Mouse (Mus musculus): Measurements from ENCODE around the gene Clcnkb. TPM values are rescaled to one million over a fixed set of nuclear protein-coding genes. Genes with fewer than 3 reads are reported as not detected.

The Clcnkb gene
- polyA plus RNA-seq (2015; fragmentation: Nextera tagmentation; extraction: Ambion mirVana): 0.79 and 0.99 TPM in 2 replicates

- ATAC-seq (ENCODE audit: extremely low read depth, insufficient number of reproducible peaks, low FRiP score, low TSS enrichment): no peak
These were observed at the start of gene Clcnkb for GRCm38 (mm10) chr4:141415924-141416323. Clcnkb (minus strand) TSS chr4:141416014.

DNA sequence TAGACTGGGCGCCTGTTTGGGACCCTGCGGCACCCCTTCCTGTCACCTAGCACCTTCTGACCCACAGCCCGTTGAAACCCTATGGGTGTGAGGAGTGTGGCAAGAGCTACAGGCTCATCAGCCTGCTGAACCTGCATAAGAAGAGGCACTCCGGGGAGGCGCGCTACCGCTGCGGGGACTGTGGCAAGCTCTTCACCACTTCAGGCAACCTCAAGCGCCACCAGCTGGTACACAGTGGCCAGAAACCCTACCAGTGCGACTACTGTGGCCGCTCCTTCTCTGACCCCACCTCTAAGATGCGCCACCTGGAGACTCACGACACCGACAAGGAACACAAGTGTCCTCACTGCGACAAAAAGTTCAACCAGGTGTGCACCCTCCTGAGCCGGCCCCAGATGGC lies 48.9 kb upstream of the Clcnkb start:
- Histone ChIP-seq H3K4me1 (no peaks in the 10 kb centered on the region), H3K9ac (no peak overlapping the region), H3K27me3 (replicated peaks) (no peaks in the 10 kb centered on the region), H3K4me3 (no peak overlapping the region), H3K4me2 (no peak overlapping the region), H3K27ac (replicated peaks) (no peak overlapping the region), H3K9me3 (no peaks in the 10 kb centered on the region), H3K36me3 (peaks cover 88% of the 10 kb centered on the region)
- 72% methylated on average over 16 of the region's 16 CpGs for WGBS
- ATAC-seq (ENCODE audit: extremely low read depth, insufficient number of reproducible peaks, low FRiP score, low TSS enrichment): no peak

More at GRCm38 (mm10) chr4:141415924-141416323, at the start of gene Clcnkb:
- Histone ChIP-seq H3K36me3 (no peaks in the 10 kb centered on the region), H3K27me3 (replicated peaks) (peaks cover 9% of the 10 kb centered on the region; the same call in 1 of the 2 replicates), H3K9ac (no peak within 1 kb of the TSS), H3K4me3 (no peak within 1 kb of the TSS), H3K27ac (replicated peaks) (no peak within 1 kb of the TSS), H3K9me3 (no peaks in the 10 kb centered on the region), H3K4me2 (no peak within 1 kb of the TSS), H3K4me1 (peaks cover 24% of the 10 kb centered on the region)
- WGBS: 61% methylated on average over 7 of the region's 7 CpGs

DNA sequence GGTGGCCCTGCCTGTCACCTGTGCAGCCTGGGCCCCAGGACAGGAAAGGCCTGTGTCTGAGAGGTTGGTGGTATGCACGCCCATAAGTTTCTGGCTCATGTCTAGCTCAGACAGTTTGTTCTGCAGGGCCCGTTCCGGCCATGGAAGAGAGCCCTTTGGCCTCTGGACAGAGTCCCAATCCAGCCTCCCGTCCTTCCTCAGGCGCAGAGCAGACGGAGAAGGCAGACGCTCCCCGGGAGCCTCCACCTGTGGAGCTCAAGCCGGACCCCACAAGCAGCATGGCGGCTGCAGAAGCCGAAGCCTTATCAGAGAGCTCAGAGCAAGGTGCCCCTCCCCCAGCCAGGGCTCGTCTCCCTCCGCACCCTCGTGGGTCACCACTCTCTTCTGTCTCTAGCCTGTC lies 47.7 kb upstream of the Clcnkb start:
- H3K36me3 ChIP-seq: peaks cover 76% of the 10 kb centered on the region
- H3K9ac ChIP-seq: no peak overlapping the region
- H3K4me3 ChIP-seq: no peak overlapping the region
- no peak overlapping the region for H3K27ac ChIP-seq (replicated peaks)
- H3K4me1 ChIP-seq: peaks cover 7% of the 10 kb centered on the region
- no peaks in the 10 kb centered on the region for H3K27me3 ChIP-seq (replicated peaks)
- no peak overlapping the region for H3K4me2 ChIP-seq
- no peaks in the 10 kb centered on the region for H3K9me3 ChIP-seq
- ATAC-seq (ENCODE audit: extremely low read depth, insufficient number of reproducible peaks, low FRiP score, low TSS enrichment): no peak
- 63% methylated on average over 14 of the region's 14 CpGs for WGBS

DNA sequence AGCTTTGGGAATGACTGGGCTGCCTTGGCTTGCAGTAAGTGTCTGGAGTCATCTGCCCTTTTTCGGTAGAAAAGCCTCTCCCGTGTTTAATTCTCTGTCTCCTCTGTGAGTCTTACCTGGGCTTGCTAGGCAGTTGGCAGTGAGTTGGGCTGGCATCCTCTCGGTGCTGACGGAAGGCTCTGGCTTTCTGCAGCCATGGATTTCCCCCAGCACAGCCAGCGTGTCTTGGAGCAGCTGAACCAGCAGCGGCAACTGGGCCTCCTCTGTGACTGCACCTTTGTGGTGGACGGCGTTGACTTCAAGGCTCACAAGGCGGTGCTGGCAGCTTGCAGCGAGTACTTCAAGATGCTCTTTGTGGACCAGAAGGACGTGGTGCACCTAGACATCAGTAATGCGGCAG lies 45.8 kb upstream of the Clcnkb start:
- Histone ChIP-seq H3K4me3 (no peak overlapping the region), H3K27ac (replicated peaks) (no peak overlapping the region), H3K27me3 (replicated peaks) (no peaks in the 10 kb centered on the region), H3K9me3 (no peaks in the 10 kb centered on the region), H3K36me3 (peaks cover 58% of the 10 kb centered on the region), H3K4me1 (peaks cover 16% of the 10 kb centered on the region), H3K4me2 (no peak overlapping the region), H3K9ac (no peak overlapping the region)
- 90% methylated on average over 12 of the region's 12 CpGs for WGBS
- no peak for ATAC-seq (ENCODE audit: extremely low read depth, insufficient number of reproducible peaks, low FRiP score, low TSS enrichment)

DNA sequence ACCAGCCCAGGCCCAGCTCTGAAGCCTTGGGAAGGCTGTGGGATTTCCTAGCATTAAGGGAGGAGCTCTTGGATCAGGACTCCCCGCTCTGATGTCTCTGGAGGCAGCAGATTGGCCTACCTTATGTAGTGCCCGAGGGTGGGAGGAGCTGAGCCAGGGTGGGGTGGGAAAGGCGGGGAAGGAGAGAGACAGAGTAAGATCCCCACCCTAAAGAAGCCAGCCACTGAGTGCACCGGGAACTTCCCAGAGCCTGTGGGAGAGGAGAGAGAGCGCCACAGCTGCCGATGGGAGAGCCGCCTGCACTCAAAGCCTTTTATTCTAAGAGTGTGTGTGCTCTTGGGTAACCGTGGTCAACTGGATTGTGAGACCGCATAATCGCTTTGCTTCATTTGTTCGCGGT lies 45.3 kb upstream of the Clcnkb start:
- H3K4me2 ChIP-seq: no peak overlapping the region
- no peak overlapping the region for H3K4me3 ChIP-seq
- no peak overlapping the region for H3K9ac ChIP-seq
- no peaks in the 10 kb centered on the region for H3K9me3 ChIP-seq
- H3K36me3 ChIP-seq: peaks cover 58% of the 10 kb centered on the region
- no peak for ATAC-seq (ENCODE audit: extremely low read depth, insufficient number of reproducible peaks, low FRiP score, low TSS enrichment)
- no peak overlapping the region for H3K27ac ChIP-seq (replicated peaks)
- H3K27me3 ChIP-seq (replicated peaks): no peaks in the 10 kb centered on the region
- 67% methylated on average over 12 of the region's 12 CpGs for WGBS
- peaks cover 16% of the 10 kb centered on the region for H3K4me1 ChIP-seq

GRCm38 (mm10) chr4:141460481-141460880 lies 44.7 kb upstream of the Clcnkb start:
- WGBS: 77% methylated on average over 4 of the region's 4 CpGs
- no peak overlapping the region for H3K27ac ChIP-seq (replicated peaks)
- H3K4me3 ChIP-seq: no peak overlapping the region
- ATAC-seq (ENCODE audit: extremely low read depth, insufficient number of reproducible peaks, low FRiP score, low TSS enrichment): no peak
- peaks cover 20% of the 10 kb centered on the region for H3K4me1 ChIP-seq
- no peaks in the 10 kb centered on the region for H3K27me3 ChIP-seq (replicated peaks)
- no peaks in the 10 kb centered on the region for H3K9me3 ChIP-seq
- H3K36me3 ChIP-seq: peaks cover 53% of the 10 kb centered on the region
- no peak overlapping the region for H3K4me2 ChIP-seq
- no peak overlapping the region for H3K9ac ChIP-seq

DNA sequence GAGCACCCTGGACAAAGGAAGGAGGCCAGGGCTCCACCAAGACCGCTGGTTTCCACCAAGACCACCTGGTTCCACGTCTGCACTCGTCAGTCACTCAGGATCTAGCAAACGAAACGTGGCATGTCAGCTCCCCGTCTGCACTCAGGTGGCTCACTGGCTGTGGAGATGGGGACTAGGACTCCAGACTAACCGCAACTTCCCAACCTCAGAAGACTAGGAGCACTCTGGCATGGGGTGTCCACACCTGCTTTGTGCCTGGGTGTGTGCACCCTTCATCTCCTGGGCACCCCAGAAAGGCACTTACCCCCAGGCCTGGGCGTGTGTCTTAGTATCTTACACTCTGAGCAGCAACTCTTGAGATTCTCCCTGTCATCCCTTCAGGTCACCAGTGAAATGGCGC lies 44.0 kb upstream of the Clcnkb start:
- Histone ChIP-seq H3K9ac (no peak overlapping the region; the same call in 1 of the 2 replicates), H3K4me1 (peaks cover 24% of the 10 kb centered on the region), H3K9me3 (no peaks in the 10 kb centered on the region), H3K4me3 (no peak overlapping the region), H3K27ac (replicated peaks) (no peak overlapping the region), H3K36me3 (peaks cover 46% of the 10 kb centered on the region), H3K4me2 (no peak overlapping the region), H3K27me3 (replicated peaks) (no peaks in the 10 kb centered on the region)
- ATAC-seq (ENCODE audit: extremely low read depth, insufficient number of reproducible peaks, low FRiP score, low TSS enrichment): no peak
- WGBS: 89% methylated on average over 9 of the region's 9 CpGs

DNA sequence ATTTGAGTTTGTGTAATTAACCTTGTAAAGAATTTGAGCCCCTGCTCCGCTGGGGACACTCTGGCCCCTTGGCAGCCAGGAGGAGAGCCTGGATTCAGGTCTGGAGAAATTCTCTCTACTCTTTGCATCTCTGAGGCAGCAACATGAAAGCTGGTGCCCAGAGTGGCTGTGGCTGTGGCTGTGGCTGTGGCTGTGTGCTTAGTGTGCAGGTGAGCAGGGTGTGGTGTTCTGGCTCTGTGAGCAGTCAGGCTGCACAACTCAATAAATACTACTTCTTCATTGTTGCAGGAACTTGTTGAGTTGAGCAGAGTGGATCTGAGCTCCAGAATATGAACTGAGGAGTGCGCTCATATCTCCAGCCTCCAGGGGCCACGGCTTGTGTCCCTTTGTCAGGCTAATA lies 43.1 kb upstream of the Clcnkb start:
- WGBS: 68% methylated on average over 3 of the region's 3 CpGs
- H3K4me1 ChIP-seq: peaks cover 24% of the 10 kb centered on the region
- no peaks in the 10 kb centered on the region for H3K9me3 ChIP-seq

DNA sequence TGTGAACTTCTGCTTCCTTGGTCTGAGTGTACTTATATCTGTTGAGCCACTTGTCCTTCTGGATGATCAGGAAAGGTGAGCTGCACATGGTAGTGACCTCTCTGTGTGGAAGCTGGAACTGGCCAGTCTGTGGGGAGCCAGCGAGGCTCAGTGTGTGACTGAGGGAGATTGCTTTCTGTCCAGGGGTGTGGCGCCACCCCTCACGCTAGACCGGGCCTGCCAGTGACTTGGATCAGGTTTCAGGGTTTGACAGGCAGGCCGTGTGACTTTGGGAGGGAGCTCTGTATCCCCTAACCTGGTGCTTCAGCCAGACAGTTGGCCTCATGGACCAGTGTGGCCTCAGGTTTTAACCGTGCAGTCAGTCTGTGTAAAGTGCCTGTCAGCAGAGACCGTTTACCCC lies 42.4 kb upstream of the Clcnkb start:
- Histone ChIP-seq H3K4me1 (peaks cover 24% of the 10 kb centered on the region), H3K36me3 (peaks cover 38% of the 10 kb centered on the region), H3K4me2 (0 out of 2 replicates have a peak overlapping the region, but pooled peaks have one; percentile 1), H3K9me3 (no peaks in the 10 kb centered on the region), H3K27ac (replicated peaks) (peak overlapping the region; percentile 62), H3K4me3 (no peak overlapping the region), H3K9ac (peak overlapping the region; percentile 67), H3K27me3 (replicated peaks) (no peaks in the 10 kb centered on the region)
- WGBS: 14% methylated on average over 7 of the region's 7 CpGs
- ATAC-seq (ENCODE audit: extremely low read depth, insufficient number of reproducible peaks, low FRiP score, low TSS enrichment): peak; percentile 38; the same call in 1 of the 2 replicates

More for the DNA sequence above, 43.1 kb upstream of the Clcnkb start:
- ATAC-seq (ENCODE audit: extremely low read depth, insufficient number of reproducible peaks, low FRiP score, low TSS enrichment): no peak
- H3K27me3 ChIP-seq (replicated peaks): no peaks in the 10 kb centered on the region
- H3K27ac ChIP-seq (replicated peaks): no peak overlapping the region
- peak overlapping the region; percentile 67; the same call in 1 of the 2 replicates for H3K9ac ChIP-seq
- H3K36me3 ChIP-seq: peaks cover 39% of the 10 kb centered on the region
- no peak overlapping the region for H3K4me2 ChIP-seq
- H3K4me3 ChIP-seq: no peak overlapping the region

GRCm38 (mm10) chr4:141456193-141456938 lies 40.6 kb upstream of the Clcnkb start:
- Histone ChIP-seq H3K36me3 (peaks cover 38% of the 10 kb centered on the region), H3K27me3 (replicated peaks) (no peaks in the 10 kb centered on the region), H3K4me3 (no peak overlapping the region), H3K4me2 (no peak overlapping the region), H3K9ac (no peak overlapping the region), H3K9me3 (no peaks in the 10 kb centered on the region), H3K27ac (replicated peaks) (no peak overlapping the region), H3K4me1 (peaks cover 24% of the 10 kb centered on the region)
- no peak for ATAC-seq (ENCODE audit: extremely low read depth, insufficient number of reproducible peaks, low FRiP score, low TSS enrichment)
- 90% methylated on average over 14 of the region's 14 CpGs for WGBS

- Histone ChIP-seq H3K36me3 (peaks cover 42% of the 10 kb centered on the region), H3K27ac (replicated peaks) (no peak overlapping the region), H3K9ac (no peak overlapping the region), H3K4me3 (no peak overlapping the region), H3K4me2 (no peak overlapping the region), H3K27me3 (replicated peaks) (no peaks in the 10 kb centered on the region), H3K4me1 (peaks cover 27% of the 10 kb centered on the region), H3K9me3 (no peaks in the 10 kb centered on the region)
- ATAC-seq (ENCODE audit: extremely low read depth, insufficient number of reproducible peaks, low FRiP score, low TSS enrichment): no peak
- 76% methylated on average over 4 of the region's 4 CpGs for WGBS
These were observed 39.7 kb upstream of the Clcnkb start for GRCm38 (mm10) chr4:141455526-141455925.
